Mouse (Mus musculus) telencephalon, adult 2 months (tissue): ENCODE data around the gene Dhrs7.
A peak's percentile ranks its signal among the peaks of the same experiment; 100 is the strongest.
"Not testable (repeated sequence)": the region's sequence is repeated elsewhere in the genome, so short reads cannot be mapped to it uniquely, and the experiment has no call there.

Experiments
- DNase-seq: peaks from one replicate; pipeline ENCODE4 v3.0.0-alpha.2; 2011; ENCODE audit warnings: low read depth, low spot score

Dhrs7 gene

GRCm38 (mm10) chr12:72664735-72665337, at the start of gene Dhrs7:
Dhrs7 (minus strand) TSS chr12:72664909.
- DNase-seq = peak; percentile 62

DNA sequence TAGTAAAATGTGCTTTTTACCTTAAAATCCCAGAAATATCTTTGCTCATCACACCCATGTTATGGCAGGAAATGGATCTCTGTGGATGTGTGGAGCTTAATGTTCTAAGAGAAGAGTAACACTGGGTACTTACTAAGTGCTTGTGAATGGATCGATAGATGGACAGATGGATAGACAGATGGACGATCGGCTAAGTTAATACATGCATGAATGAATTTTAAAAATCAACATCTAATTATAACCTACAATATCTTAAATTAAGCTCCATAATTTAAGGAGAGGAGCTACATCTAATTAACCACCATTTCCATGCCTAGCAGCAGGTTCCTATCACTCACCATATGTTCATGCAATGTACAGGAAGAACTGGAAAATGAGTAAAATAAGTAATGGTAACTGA, 45.3 kb upstream of the Dhrs7 start:
- peak; percentile 10 for DNase-seq

- DNase-seq = no peak
These were observed 39.4 kb upstream of the Dhrs7 start for GRCm38 (mm10) chr12:72704068-72704467.

GRCm38 (mm10) chr12:72700013-72700412, 35.3 kb upstream of the Dhrs7 start:
- DNase-seq = no peak

- DNase-seq = no peak
These were observed 30.3 kb upstream of the Dhrs7 start for GRCm38 (mm10) chr12:72694901-72695463.

- no peak for DNase-seq
These were observed 29.7 kb upstream of the Dhrs7 start for GRCm38 (mm10) chr12:72694438-72694837.

DNA sequence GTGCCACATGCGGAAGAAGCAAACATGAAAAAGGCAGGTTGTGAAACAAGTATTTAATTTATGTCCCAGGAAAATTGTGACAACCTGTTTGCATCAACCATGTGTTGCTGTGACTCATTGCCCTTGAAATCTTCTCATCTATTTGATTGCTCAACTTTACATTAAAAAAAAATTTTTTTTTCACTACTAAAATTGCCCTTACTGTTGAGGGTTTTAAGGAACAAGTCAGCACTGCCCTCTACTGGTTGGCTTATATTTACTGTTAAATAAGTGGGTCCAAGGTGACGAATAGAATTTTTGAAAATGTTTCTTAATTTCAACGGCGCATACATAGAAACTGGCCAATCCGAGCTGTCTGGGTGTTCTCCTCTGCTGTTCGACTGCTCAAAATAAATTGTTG, 29.2 kb upstream of the Dhrs7 start:
- DNase-seq = peak; percentile 38

DNA sequence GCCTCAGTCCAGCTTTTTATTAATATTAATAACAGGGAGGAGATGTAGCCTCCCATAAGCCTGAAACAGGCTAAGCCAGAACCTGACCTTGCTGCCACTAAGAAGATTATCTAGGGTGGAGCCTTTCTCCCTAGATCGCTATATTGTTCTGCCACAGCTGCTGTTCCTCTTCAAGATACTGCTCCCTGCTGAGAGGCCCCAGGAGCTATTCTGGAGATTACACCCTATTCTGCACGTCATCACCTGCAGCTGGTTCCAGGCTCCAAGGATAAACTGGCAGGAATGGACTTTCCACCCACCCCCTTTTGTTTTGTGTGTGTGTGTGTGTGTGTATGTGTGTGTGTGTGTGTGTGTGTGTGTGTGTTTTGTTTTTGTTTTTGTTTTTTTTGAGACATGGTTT, 23.6 kb upstream of the Dhrs7 start:
- not testable (repeated sequence) for DNase-seq

- DNase-seq = not testable (repeated sequence)
These were observed 23.0 kb upstream of the Dhrs7 start for GRCm38 (mm10) chr12:72687741-72688140.

DNA sequence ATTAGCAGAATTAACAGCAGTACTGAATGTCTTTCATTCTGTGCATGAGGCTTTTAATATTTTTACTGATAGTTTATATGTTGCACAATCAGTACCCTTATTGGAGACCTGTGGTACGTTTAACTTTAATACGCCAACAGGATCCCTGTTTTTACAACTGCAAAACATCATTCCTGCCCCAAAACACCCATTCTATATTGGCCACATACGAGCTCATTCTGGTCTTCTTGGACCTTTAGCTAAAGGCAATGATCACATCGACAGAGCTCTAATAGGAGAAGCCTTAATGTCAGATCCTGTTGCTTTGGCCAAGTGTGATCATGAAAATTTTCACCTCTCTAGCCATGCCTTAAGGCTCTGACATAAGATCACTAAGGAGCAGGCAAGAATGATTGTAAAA, 21.9 kb upstream of the Dhrs7 start:
- DNase-seq = not testable (repeated sequence)

GRCm38 (mm10) chr12:72683612-72684011, 18.9 kb upstream of the Dhrs7 start:
- DNase-seq = no peak

DNA sequence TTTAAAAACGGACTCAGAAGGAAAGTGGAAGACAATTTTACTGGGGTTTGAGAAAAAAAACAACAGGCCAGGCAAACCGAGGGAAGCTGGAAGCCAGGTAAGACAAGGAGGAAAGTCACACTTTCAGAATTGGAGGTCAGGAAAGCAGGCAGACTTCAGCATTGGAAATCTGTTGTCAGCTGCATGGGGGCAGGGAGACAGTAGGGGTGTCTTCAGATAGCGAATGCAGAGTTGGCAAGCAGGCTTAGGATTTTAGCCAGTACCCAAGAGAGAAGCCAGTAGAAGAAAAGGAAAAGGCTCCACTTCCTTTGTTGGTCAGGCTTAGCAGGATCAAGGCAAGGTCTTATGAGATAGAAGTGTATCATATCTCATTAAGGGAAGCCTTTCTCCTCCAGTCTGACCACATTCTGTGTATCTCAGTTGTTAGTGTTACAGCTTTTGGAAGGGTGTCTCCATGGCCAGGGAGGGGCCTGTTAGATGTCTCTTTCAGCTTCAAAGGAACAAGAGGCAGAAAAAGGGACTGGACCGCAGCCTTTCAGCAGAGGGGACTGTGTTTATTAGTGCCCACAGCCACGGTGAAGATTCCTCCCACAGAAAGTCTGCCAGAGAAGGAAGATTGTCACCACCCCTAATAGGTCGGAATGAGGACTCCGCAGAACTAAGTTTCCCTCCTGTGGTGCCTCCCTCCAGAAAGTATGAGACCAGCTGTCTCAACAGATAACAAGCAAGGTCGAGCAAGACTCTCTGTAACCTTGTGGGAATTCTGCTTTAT, 18.0 kb upstream of the Dhrs7 start:
- DNase-seq = no peak

GRCm38 (mm10) chr12:72681919-72682318, 17.2 kb upstream of the Dhrs7 start:
- no peak for DNase-seq

DNA sequence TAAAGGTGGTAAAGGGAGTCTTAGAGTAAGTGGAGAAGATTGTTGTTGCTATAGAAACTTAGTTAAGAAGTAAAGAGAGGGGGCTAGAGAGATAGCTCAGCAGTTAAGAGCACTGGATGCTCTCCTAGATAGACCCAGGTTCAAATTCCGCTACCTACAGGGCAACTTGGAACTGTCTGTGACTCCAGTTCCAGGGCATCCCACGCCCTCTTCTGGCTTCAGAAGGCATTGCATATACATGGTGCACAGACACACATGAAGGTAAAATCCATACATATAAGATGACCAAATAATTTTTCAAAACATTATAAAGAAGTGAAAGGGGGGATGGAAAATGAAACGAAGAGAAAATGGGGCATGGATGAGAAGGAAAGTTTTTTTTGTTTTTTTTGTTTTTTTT, 14.9 kb upstream of the Dhrs7 start:
- no peak for DNase-seq

- no peak for DNase-seq
These were observed 10.1 kb upstream of the Dhrs7 start for GRCm38 (mm10) chr12:72674820-72675219.

- DNase-seq = no peak
These were observed 9.5 kb upstream of the Dhrs7 start for GRCm38 (mm10) chr12:72674079-72674797.

DNA sequence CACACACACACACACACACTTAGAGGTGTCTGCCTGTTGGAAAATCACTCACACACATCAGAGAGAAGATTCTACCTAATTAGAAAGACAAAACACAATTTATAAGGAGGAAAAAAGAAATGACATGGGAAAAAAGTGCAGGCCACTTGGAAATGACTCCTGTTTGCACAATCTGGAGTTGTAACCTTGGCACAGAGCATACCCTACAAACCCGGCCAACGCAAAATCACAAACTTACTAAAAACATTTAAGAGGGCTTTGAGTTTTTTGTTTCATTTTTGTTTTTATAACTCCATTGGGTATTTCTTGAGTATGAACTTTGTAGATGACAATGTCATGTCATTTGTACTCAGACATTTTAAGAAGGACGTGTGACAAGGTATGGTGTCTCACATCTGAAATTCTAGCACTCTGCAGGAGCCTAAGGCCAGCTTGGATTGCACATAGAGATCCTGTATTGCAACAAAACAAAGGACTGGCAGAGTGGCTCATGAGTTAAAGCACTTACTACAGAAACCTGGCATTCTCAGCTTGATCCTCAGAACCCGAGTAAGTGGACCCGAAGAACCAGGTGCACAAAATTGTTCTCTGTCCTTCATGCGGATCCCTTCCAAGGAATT, 6.9 kb upstream of the Dhrs7 start:
- no peak for DNase-seq

DNA sequence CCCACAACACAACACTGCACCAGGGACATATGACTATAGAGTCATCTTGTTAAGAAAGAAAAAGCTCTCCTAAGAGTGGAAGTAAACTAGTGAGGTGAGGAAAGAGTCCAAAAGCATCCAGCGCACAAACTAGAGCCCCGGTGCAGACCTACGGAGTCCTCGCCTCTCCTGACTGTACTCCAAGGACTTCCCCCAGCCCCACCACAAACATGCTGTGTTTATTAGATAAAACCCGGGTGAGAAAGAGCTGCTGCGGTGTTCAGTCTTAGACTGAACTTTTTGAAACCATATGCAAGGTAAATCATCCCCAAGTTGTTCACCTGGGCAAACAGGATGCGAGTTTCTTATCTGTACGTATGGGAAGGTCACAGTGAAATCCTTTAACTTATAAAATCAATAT, 6.2 kb upstream of the Dhrs7 start:
- DNase-seq = no peak

GRCm38 (mm10) chr12:72667868-72668469, 3.3 kb upstream of the Dhrs7 start:
- no peak for DNase-seq

- DNase-seq = no peak
These were observed 1.3 kb upstream of the Dhrs7 start for GRCm38 (mm10) chr12:72666015-72666414.

DNA sequence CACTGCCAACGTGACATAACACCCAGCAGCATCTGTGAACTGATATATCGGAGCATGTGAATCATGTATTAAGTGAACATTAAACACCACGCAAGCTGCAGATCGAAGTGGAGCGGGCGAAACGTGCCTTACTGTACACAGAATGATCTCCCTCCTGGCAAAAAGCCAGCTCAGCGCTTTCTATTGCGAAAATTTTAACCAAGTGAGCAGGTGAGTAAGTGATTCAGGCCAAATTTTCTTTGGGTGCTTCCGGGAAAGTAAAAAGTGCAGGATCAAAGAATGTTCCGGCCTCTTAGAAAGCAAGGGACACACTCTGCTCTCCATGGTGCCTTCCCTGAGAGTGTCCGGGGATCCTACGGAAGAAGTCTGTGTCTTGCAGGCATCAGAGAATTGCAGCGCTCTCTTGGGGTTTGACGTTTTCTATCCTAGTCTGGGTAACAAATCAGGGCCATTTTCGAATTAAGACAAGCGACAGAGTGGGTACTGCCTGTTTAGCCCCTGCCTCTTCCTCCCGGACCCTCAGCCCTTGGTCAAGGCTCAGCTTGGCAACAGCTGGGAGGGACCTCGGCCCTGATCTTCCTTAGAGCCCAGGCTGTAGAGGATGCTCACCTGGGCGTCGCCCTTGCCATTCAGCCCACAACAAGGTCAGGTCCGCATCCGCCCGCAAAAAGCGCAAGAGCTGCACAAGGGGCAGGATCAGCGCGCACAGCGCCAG, 532 bp downstream of the Dhrs7 start:
- peak; percentile 18 for DNase-seq
